Comparison of ENCODE assay signal across 16 mouse cellular contexts in the genomic region with DNA sequence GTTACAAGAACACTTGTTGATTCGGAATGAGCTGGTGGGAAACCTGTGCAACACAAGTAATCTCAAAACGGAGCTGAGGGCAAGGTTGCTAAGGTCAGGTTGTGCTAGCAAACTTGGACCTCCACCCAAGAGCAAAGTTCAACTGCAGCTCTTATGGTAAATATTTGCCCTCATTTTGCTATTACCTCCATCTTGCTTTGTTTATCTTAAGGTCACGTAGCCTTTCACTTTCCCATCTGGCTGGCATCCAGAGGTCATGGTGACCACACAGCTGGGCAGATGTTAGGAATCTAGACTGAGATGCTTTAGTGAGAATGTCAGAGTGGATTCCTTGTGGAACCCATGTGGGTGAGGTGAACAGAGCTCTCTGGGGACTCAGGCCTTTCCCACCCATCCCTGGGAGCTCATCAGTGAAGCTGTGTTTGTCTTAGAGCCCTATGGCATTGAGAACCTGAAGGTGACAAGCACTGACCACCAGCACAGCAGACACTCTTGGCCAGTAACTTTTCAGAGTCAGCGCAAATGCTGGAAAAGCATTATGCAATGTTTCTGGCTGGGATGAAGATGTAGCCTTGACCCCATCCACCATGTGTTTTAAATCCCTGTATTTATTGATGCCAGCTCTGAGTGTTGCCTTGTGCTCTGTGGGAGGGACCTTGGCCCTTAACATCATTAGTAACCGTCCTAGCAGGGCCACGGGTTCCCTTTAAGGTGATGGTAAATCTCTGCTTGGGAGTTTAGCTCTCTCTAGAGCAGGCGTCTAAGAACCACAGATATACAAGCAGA.
DNase-seq lines count a peak whose midpoint lies in the region; ATAC-seq and TF ChIP-seq lines count a peak whose summit lies in the region.
"Had no signal": no experiment of that assay in that cellular context is flagged by ENCODE, and none has a peak within 500 bp of the region (broad histone marks: within the 10 kb centered on the region; RNA-seq: fewer than 3 reads in every experiment).

No protein-coding gene starts in this region.

- no peak for TF ChIP-seq CTCF in heart, adult 2 months (IDR thresholded peaks at IDR 0.05)
- no peak for TF ChIP-seq CTCF in lung, postnatal 0 days (IDR thresholded peaks at IDR 0.05)
- TF ChIP-seq CTCF in liver, adult 2 months (IDR thresholded peaks at IDR 0.05; ENCODE audit: low read depth, low read length) = no peak
- TF ChIP-seq CTCF in stomach, postnatal 0 days (IDR thresholded peaks at IDR 0.05; ENCODE audit: low read depth) = no peak

- WGBS in heart, adult 2 months = 82% methylated on average over 7 of the region's 7 CpGs
- 37% methylated on average over 7 of the region's 7 CpGs for WGBS in lung, postnatal 0 days
- WGBS in liver, adult 2 months = 21% methylated on average over 7 of the region's 7 CpGs
- 43% methylated on average over 7 of the region's 7 CpGs for WGBS in stomach, postnatal 0 days

- no peaks in the 10 kb centered on the region; the same call in 1 of the 2 replicates for H3K4me1 ChIP-seq in heart, adult 2 months (ENCODE audit: control insufficient read depth, insufficient read depth, low read length)
- H3K4me1 ChIP-seq in lung, postnatal 0 days (ENCODE audit: insufficient read depth, low read depth, low read length) = no peaks in the 10 kb centered on the region
- peaks cover 22% of the 10 kb centered on the region for H3K4me1 ChIP-seq in liver, adult 2 months (ENCODE audit: control insufficient read depth, insufficient read depth, low read length)
- H3K4me1 ChIP-seq in stomach, postnatal 0 days (replicated peaks; ENCODE audit: control insufficient read depth, insufficient read depth) = no peaks in the 10 kb centered on the region
- H3K4me1 ChIP-seq: forebrain, embryonic 12.5 days; neural tube, embryonic 12.5 days had no signal

- H3K4me3 ChIP-seq in heart, adult 2 months = no peak overlapping the region
- no peak overlapping the region for H3K4me3 ChIP-seq in lung, postnatal 0 days (ENCODE audit: low read depth, low read length)
- no peak overlapping the region for H3K4me3 ChIP-seq in liver, adult 2 months (ENCODE audit: insufficient read depth, low read depth, low read length)
- no peak overlapping the region for H3K4me3 ChIP-seq in stomach, postnatal 0 days (ENCODE audit: low read depth, low read length)
- H3K4me3 ChIP-seq: forebrain, embryonic 12.5 days; neural tube, embryonic 12.5 days had no signal

- TF ChIP-seq POLR2A in heart, adult 2 months (IDR thresholded peaks at IDR 0.05; ENCODE audit: insufficient read depth, low read depth, low read length) = no peak
- no peak for TF ChIP-seq POLR2A in liver, adult 2 months (IDR thresholded peaks at IDR 0.05; ENCODE audit: extremely low read depth, insufficient read depth, low read length)

- no peak overlapping the region for H3K9ac ChIP-seq in heart, adult 2 months (ENCODE audit: low read depth, low read length)
- no peak overlapping the region for H3K9ac ChIP-seq in lung, postnatal 0 days (replicated peaks; ENCODE audit: low read depth)
- H3K9ac ChIP-seq in liver, adult 2 months (ENCODE audit: low read depth, low read length) = no peak overlapping the region
- no peak overlapping the region for H3K9ac ChIP-seq in stomach, postnatal 0 days (ENCODE audit: low read length)
- H3K9ac ChIP-seq: forebrain, embryonic 12.5 days; neural tube, embryonic 12.5 days had no signal

- TF ChIP-seq EP300 in heart, adult 2 months (IDR thresholded peaks at IDR 0.05; ENCODE audit: insufficient read depth, low read depth, low read length) = no peak
- TF ChIP-seq EP300 in lung, postnatal 0 days (IDR thresholded peaks at IDR 0.05) = no peak
- TF ChIP-seq EP300 in stomach, postnatal 0 days (optimal IDR thresholded peaks at IDR 0.05) = no peak

- peak; percentile 17 to 18 for DNase-seq in heart, adult 18-20 months
- DNase-seq in heart, adult 2 months = no peak
- DNase-seq in lung, postnatal 0 days (ENCODE audit: low spot score) = peak; percentile 64
- no peak for DNase-seq in lung, postnatal 4 days
- peak; percentile 98 for DNase-seq in liver, adult 2 months (ENCODE audit: extremely low read depth, low read depth, low spot score)
- peak; percentile 21 for DNase-seq in stomach, postnatal 0 days (ENCODE audit: low spot score)
- no peak for DNase-seq in thymus, postnatal 36 days
- DNase-seq in gastrocnemius, postnatal 14 days = no peak
- DNase-seq: cerebellum, adult 18-20 months; gastrocnemius, postnatal 25 days; kidney, adult 18-20 months; midbrain, embryonic 14.5 days; right cerebral cortex, adult 18-20 months; thymus, postnatal 4 days had no signal

- no peak overlapping the region for H3K27ac ChIP-seq in heart, adult 2 months
- no peak overlapping the region for H3K27ac ChIP-seq in lung, postnatal 0 days (ENCODE audit: low read length)
- H3K27ac ChIP-seq in liver, adult 2 months (replicated peaks; ENCODE audit: insufficient read depth, low read depth, low read length) = peak overlapping the region; percentile 82
- H3K27ac ChIP-seq in stomach, postnatal 0 days (replicated peaks) = no peak overlapping the region
- H3K27ac ChIP-seq: forebrain, embryonic 12.5 days; neural tube, embryonic 12.5 days had no signal

- no peaks in the 10 kb centered on the region for H3K79me2 ChIP-seq in heart, adult 2 months (replicated peaks; ENCODE audit: control insufficient read depth, insufficient read depth, low read length)
- H3K79me2 ChIP-seq in liver, adult 2 months (ENCODE audit: control insufficient read depth, insufficient read depth, low read length) = no peaks in the 10 kb centered on the region

- H3K36me3 ChIP-seq in heart, adult 2 months (ENCODE audit: control insufficient read depth, insufficient read depth, low read length) = no peaks in the 10 kb centered on the region
- H3K36me3 ChIP-seq in lung, postnatal 0 days (ENCODE audit: insufficient read depth, low read length) = no peaks in the 10 kb centered on the region
- H3K36me3 ChIP-seq in liver, adult 2 months (ENCODE audit: control insufficient read depth, insufficient read depth, low read length) = no peaks in the 10 kb centered on the region
- H3K36me3 ChIP-seq in stomach, postnatal 0 days (ENCODE audit: control insufficient read depth, insufficient read depth, low read length) = no peaks in the 10 kb centered on the region
- H3K36me3 ChIP-seq: forebrain, embryonic 12.5 days; neural tube, embryonic 12.5 days had no signal

- intact Hi-C loops in heart, adult 2 months (cut with DNase I) = no loop called here
- intact Hi-C loops in gastrocnemius, postnatal 14 days (cut with DNase I; ENCODE audit: low total_unique reads) = no loop called here

- no peaks in the 10 kb centered on the region for H3K9me3 ChIP-seq in lung, postnatal 0 days (ENCODE audit: low read length)
- H3K9me3 ChIP-seq in stomach, postnatal 0 days (ENCODE audit: control insufficient read depth, low read length) = no peaks in the 10 kb centered on the region
- H3K9me3 ChIP-seq: forebrain, embryonic 12.5 days; neural tube, embryonic 12.5 days had no signal

- ATAC-seq in lung, postnatal 0 days = peak; percentile 47; the same call in 1 of the 2 replicates
- peak; percentile 63 for ATAC-seq in stomach, postnatal 0 days (ENCODE audit: low FRiP score, low TSS enrichment)

- H3K27me3 ChIP-seq in heart, adult 2 months (ENCODE audit: control insufficient read depth, insufficient read depth, low read length) = no peaks in the 10 kb centered on the region
- no peaks in the 10 kb centered on the region for H3K27me3 ChIP-seq in lung, postnatal 0 days (replicated peaks; ENCODE audit: insufficient read depth, low read length)
- no peaks in the 10 kb centered on the region for H3K27me3 ChIP-seq in liver, adult 2 months (ENCODE audit: control insufficient read depth, insufficient read depth, low read length)
- H3K27me3 ChIP-seq in stomach, postnatal 0 days (ENCODE audit: control insufficient read depth, insufficient read depth, low read length) = no peaks in the 10 kb centered on the region
- H3K27me3 ChIP-seq: forebrain, embryonic 12.5 days; neural tube, embryonic 12.5 days had no signal

- no peak overlapping the region for H3K4me2 ChIP-seq in lung, postnatal 0 days (replicated peaks; ENCODE audit: low read depth, low read length)
- no peak overlapping the region for H3K4me2 ChIP-seq in stomach, postnatal 0 days (replicated peaks; ENCODE audit: low read depth)
- H3K4me2 ChIP-seq: forebrain, embryonic 12.5 days; neural tube, embryonic 12.5 days had no signal

Comparison
In these comparisons a context has a peak if more than half of its experiments do, and no peak if none do; other contexts are left out.
1. DNase-seq: peak in heart, adult 18-20 months (2 of 2), lung, postnatal 0 days (single experiment), liver, adult 2 months (single experiment) and stomach, postnatal 0 days (single experiment); none in heart, adult 2 months (0 of 2), lung, postnatal 4 days (0 of 2), thymus, postnatal 36 days (0 of 2) and gastrocnemius, postnatal 14 days (single experiment).